In genomic region chr9:114673626-114674025, GRCm38 (mm10) we compare ENCODE assay signal across 8 mouse cellular contexts. TPM values are rescaled to one million over a fixed set of nuclear protein-coding genes. Genes with fewer than 3 reads are reported as not detected.
DNase-seq lines count a peak whose midpoint lies in the region; ATAC-seq and TF ChIP-seq lines count a peak whose summit lies in the region.
"Had no signal": no experiment of that assay in that cellular context is flagged by ENCODE, and none has a peak within 500 bp of the region (broad histone marks: within the 10 kb centered on the region; RNA-seq: fewer than 3 reads in every experiment).

No protein-coding gene starts in this region.

- H3K4me2 ChIP-seq in heart, embryonic 11.5 days: peak overlapping the region; percentile 71
- H3K4me2 ChIP-seq in lung, embryonic 14.5 days: peak overlapping the region; percentile 65; the same call in 1 of the 2 replicates
- H3K4me2 ChIP-seq in hindbrain, embryonic 13.5 days: peak overlapping the region; percentile 61
- peak overlapping the region; percentile 66 for H3K4me2 ChIP-seq in neural tube, embryonic 15.5 days

- 0 out of 2 replicates have a peak, but pooled peaks cover 5% of the 10 kb centered on the region for H3K4me1 ChIP-seq in heart, embryonic 11.5 days (ENCODE audit: control insufficient read depth, insufficient read depth, low read length)
- no peaks in the 10 kb centered on the region for H3K4me1 ChIP-seq in lung, embryonic 14.5 days (ENCODE audit: insufficient read depth)
- peaks cover 9% of the 10 kb centered on the region for H3K4me1 ChIP-seq in hindbrain, embryonic 13.5 days (replicated peaks)
- H3K4me1 ChIP-seq in neural tube, embryonic 15.5 days: peaks cover 18% of the 10 kb centered on the region

- WGBS in heart, embryonic 11.5 days (ENCODE audit: insufficient replicate concordance): 32% methylated on average over 2 of the region's 2 CpGs
- WGBS in lung, embryonic 14.5 days: 48% methylated on average over 2 of the region's 2 CpGs
- WGBS in hindbrain, embryonic 13.5 days: 59% methylated on average over 2 of the region's 2 CpGs
- WGBS in neural tube, embryonic 15.5 days: 62% methylated on average over 2 of the region's 2 CpGs

- H3K9me3 ChIP-seq in heart, embryonic 11.5 days (replicated peaks; ENCODE audit: control insufficient read depth, low read length): no peaks in the 10 kb centered on the region
- H3K9me3 ChIP-seq in lung, embryonic 14.5 days (ENCODE audit: low read depth, low read length): no peaks in the 10 kb centered on the region
- H3K9me3 ChIP-seq in hindbrain, embryonic 13.5 days: no peaks in the 10 kb centered on the region
- H3K9me3 ChIP-seq in neural tube, embryonic 15.5 days (replicated peaks): no peaks in the 10 kb centered on the region

- H3K27ac ChIP-seq in heart, embryonic 11.5 days (ENCODE audit: low read depth, low read length): no peak overlapping the region
- H3K27ac ChIP-seq in lung, embryonic 14.5 days (ENCODE audit: low read depth): no peak overlapping the region
- peak overlapping the region; percentile 89 for H3K27ac ChIP-seq in hindbrain, embryonic 13.5 days
- H3K27ac ChIP-seq in neural tube, embryonic 15.5 days (replicated peaks): peak overlapping the region; percentile 89

- H3K4me3 ChIP-seq in heart, embryonic 11.5 days (ENCODE audit: low read depth, low read length): no peak overlapping the region; the same call in 1 of the 2 replicates
- H3K4me3 ChIP-seq in lung, embryonic 14.5 days (ENCODE audit: low read depth, low read length): no peak overlapping the region
- peak overlapping the region; percentile 37; the same call in 1 of the 2 replicates for H3K4me3 ChIP-seq in hindbrain, embryonic 13.5 days
- peak overlapping the region; percentile 36; the same call in 1 of the 2 replicates for H3K4me3 ChIP-seq in neural tube, embryonic 15.5 days (replicated peaks)

- peak overlapping the region; percentile 72; the same call in 1 of the 2 replicates for H3K9ac ChIP-seq in heart, embryonic 11.5 days (ENCODE audit: low read depth, low read length)
- no peak overlapping the region for H3K9ac ChIP-seq in lung, embryonic 14.5 days
- peak overlapping the region; percentile 68; the same call in 1 of the 2 replicates for H3K9ac ChIP-seq in hindbrain, embryonic 13.5 days
- no peak overlapping the region for H3K9ac ChIP-seq in neural tube, embryonic 15.5 days (replicated peaks)

- DNase-seq in heart, adult 18-20 months: no peak
- DNase-seq in lung, embryonic 14.5 days: no peak
- no peak for DNase-seq in lung, adult 18-20 months
- DNase-seq in adrenal gland, postnatal 14 days: no peak
- DNase-seq: left cerebral cortex, postnatal 4 days had no signal

- no peak for TF ChIP-seq CTCF in lung, embryonic 14.5 days (IDR thresholded peaks at IDR 0.05; ENCODE audit: low read depth)

- no peaks in the 10 kb centered on the region for H3K36me3 ChIP-seq in heart, embryonic 11.5 days (ENCODE audit: control insufficient read depth, insufficient read depth, low read length)
- H3K36me3 ChIP-seq in lung, embryonic 14.5 days (ENCODE audit: insufficient read depth): no peaks in the 10 kb centered on the region
- no peaks in the 10 kb centered on the region for H3K36me3 ChIP-seq in hindbrain, embryonic 13.5 days
- H3K36me3 ChIP-seq in neural tube, embryonic 15.5 days: no peaks in the 10 kb centered on the region

- no peaks in the 10 kb centered on the region for H3K27me3 ChIP-seq in heart, embryonic 11.5 days (ENCODE audit: control insufficient read depth, insufficient read depth, low read length)
- H3K27me3 ChIP-seq in lung, embryonic 14.5 days (ENCODE audit: insufficient read depth, low read length): no peaks in the 10 kb centered on the region
- H3K27me3 ChIP-seq in hindbrain, embryonic 13.5 days: no peaks in the 10 kb centered on the region
- no peaks in the 10 kb centered on the region for H3K27me3 ChIP-seq in neural tube, embryonic 15.5 days (replicated peaks)

- ATAC-seq in heart, embryonic 11.5 days (replicated peaks; ENCODE audit: insufficient number of reproducible peaks, low FRiP score, low TSS enrichment): no peak
- ATAC-seq in lung, embryonic 14.5 days (ENCODE audit: insufficient read depth): no peak
- ATAC-seq in hindbrain, embryonic 13.5 days (ENCODE audit: low FRiP score): no peak
- ATAC-seq in neural tube, embryonic 15.5 days (ENCODE audit: low FRiP score): no peak

RNA-seq across cellular contexts. Expression of gene Dync1li1, which starts 15.0 kb away (rescaled TPM):
- polyA plus RNA-seq in heart, embryonic 11.5 days (2014; fragmentation: Nextera tagmentation; extraction: Ambion mirVana): 66.9 and 76.1 TPM in 2 replicates
- 10 to 100 TPM; 64.3 to 69.5 TPM for total RNA-seq in heart, adult 18-20 months (2021)
- polyA plus RNA-seq in lung, embryonic 14.5 days (2014; fragmentation: Nextera tagmentation; extraction: Ambion mirVana): 49.9 and 51.1 TPM in 2 replicates
- 124 and 148 TPM in 2 replicates for polyA plus RNA-seq in hindbrain, embryonic 13.5 days (2015; fragmentation: Nextera tagmentation; extraction: Ambion mirVana)
- polyA plus RNA-seq in neural tube, embryonic 15.5 days (2015; fragmentation: Nextera tagmentation; extraction: Ambion mirVana): 124 and 140 TPM in 2 replicates
- total RNA-seq in adrenal gland, postnatal 14 days (2021): 37.1 and 44.6 TPM in 2 replicates

RNA-seq across cellular contexts. Expression of gene Cnot10, which starts 33.6 kb away (rescaled TPM):
- 37.5 and 40.8 TPM in 2 replicates for polyA plus RNA-seq in heart, embryonic 11.5 days (2014; fragmentation: Nextera tagmentation; extraction: Ambion mirVana)
- total RNA-seq in heart, adult 18-20 months (2021): 10 to 100 TPM; 21.2 to 22.5 TPM
- polyA plus RNA-seq in lung, embryonic 14.5 days (2014; fragmentation: Nextera tagmentation; extraction: Ambion mirVana): 66.4 and 66.6 TPM in 2 replicates
- 54.7 and 59.0 TPM in 2 replicates for polyA plus RNA-seq in hindbrain, embryonic 13.5 days (2015; fragmentation: Nextera tagmentation; extraction: Ambion mirVana)
- 54.2 and 57.8 TPM in 2 replicates for polyA plus RNA-seq in neural tube, embryonic 15.5 days (2015; fragmentation: Nextera tagmentation; extraction: Ambion mirVana)
- 33.9 and 36.5 TPM in 2 replicates for total RNA-seq in adrenal gland, postnatal 14 days (2021)

RNA-seq across cellular contexts. Expression of gene Cmtm6, which starts 57.3 kb away (rescaled TPM):
- polyA plus RNA-seq in heart, embryonic 11.5 days (2014; fragmentation: Nextera tagmentation; extraction: Ambion mirVana): 35.6 and 39.5 TPM in 2 replicates
- 10 to 100 TPM; 25.0 to 29.5 TPM for total RNA-seq in heart, adult 18-20 months (2021)
- 57.4 and 57.7 TPM in 2 replicates for polyA plus RNA-seq in lung, embryonic 14.5 days (2014; fragmentation: Nextera tagmentation; extraction: Ambion mirVana)
- polyA plus RNA-seq in hindbrain, embryonic 13.5 days (2015; fragmentation: Nextera tagmentation; extraction: Ambion mirVana): 20.5 and 21.8 TPM in 2 replicates
- 17.9 and 29.2 TPM in 2 replicates for polyA plus RNA-seq in neural tube, embryonic 15.5 days (2015; fragmentation: Nextera tagmentation; extraction: Ambion mirVana)
- 57.6 and 58.5 TPM in 2 replicates for total RNA-seq in adrenal gland, postnatal 14 days (2021)

Comparison
In these comparisons a context has a peak if more than half of its experiments do, and no peak if none do; other contexts are left out.
1. H3K27ac ChIP-seq: peak in hindbrain, embryonic 13.5 days (single experiment) and neural tube, embryonic 15.5 days (single experiment); none in heart, embryonic 11.5 days (single experiment) and lung, embryonic 14.5 days (single experiment).
2. H3K4me3 ChIP-seq: peak in hindbrain, embryonic 13.5 days (single experiment) and neural tube, embryonic 15.5 days (single experiment); none in heart, embryonic 11.5 days (single experiment) and lung, embryonic 14.5 days (single experiment).
3. H3K9ac ChIP-seq: peak in heart, embryonic 11.5 days (single experiment) and hindbrain, embryonic 13.5 days (single experiment); none in lung, embryonic 14.5 days (single experiment) and neural tube, embryonic 15.5 days (single experiment).
4. Peak in every context shown above with its lines, with median percentiles within 50 percentile points of each other: H3K4me2 ChIP-seq.